Mouse (Mus musculus): ENCODE results near the gene Nt5dc1.
"Not testable (repeated sequence)": the region's sequence is repeated elsewhere in the genome, so short reads cannot be mapped to it uniquely, and the experiment has no call there.

Gene Nt5dc1

GRCm38 (mm10) chr10:34418204-34418756 is at the start of gene Nt5dc1:
TSS of gene Nt5dc1 (minus strand) at chr10:34418552.
- DNase-seq (ENCODE audit: low read depth, low spot score), result peak; percentile 90

- no peak for DNase-seq (ENCODE audit: low read depth, low spot score)
These were observed 46.0 kb upstream of the Nt5dc1 start for GRCm38 (mm10) chr10:34464321-34464720.

GRCm38 (mm10) chr10:34461451-34461850 is 43.1 kb upstream of the Nt5dc1 start:
- no peak for DNase-seq (ENCODE audit: low read depth, low spot score)

- no peak for DNase-seq (ENCODE audit: low read depth, low spot score)
These were observed 31.1 kb upstream of the Nt5dc1 start for GRCm38 (mm10) chr10:34449469-34449868.

GRCm38 (mm10) chr10:34434191-34434590 is 15.8 kb upstream of the Nt5dc1 start:
- DNase-seq (ENCODE audit: low read depth, low spot score), result not testable (repeated sequence)

- no peak for DNase-seq (ENCODE audit: low read depth, low spot score)
These were observed 13.4 kb upstream of the Nt5dc1 start for GRCm38 (mm10) chr10:34431783-34432182.

- not testable (repeated sequence) for DNase-seq (ENCODE audit: low read depth, low spot score)
These were observed 442 bp upstream of the Nt5dc1 start for GRCm38 (mm10) chr10:34418794-34419193.

GRCm38 (mm10) chr10:34399267-34399666 is 19.1 kb downstream of the Nt5dc1 start:
- no peak for DNase-seq (ENCODE audit: low read depth, low spot score)

- DNase-seq (ENCODE audit: low read depth, low spot score), result no peak
These were observed 21.4 kb downstream of the Nt5dc1 start for GRCm38 (mm10) chr10:34396959-34397358.

- DNase-seq (ENCODE audit: low read depth, low spot score), result no peak
These were observed 28.7 kb downstream of the Nt5dc1 start, which contains the start of gene Col10a1 for GRCm38 (mm10) chr10:34389681-34390080. TSS of gene Col10a1 (plus strand) at chr10:34389981.

- DNase-seq (ENCODE audit: low read depth, low spot score), result no peak
These were observed 32.7 kb downstream of the Nt5dc1 start for GRCm38 (mm10) chr10:34385636-34386035.

GRCm38 (mm10) chr10:34373332-34373731 is 45.0 kb downstream of the Nt5dc1 start:
- no peak for DNase-seq (ENCODE audit: low read depth, low spot score)

- no peak for DNase-seq (ENCODE audit: low read depth, low spot score)
These were observed 50.2 kb downstream of the Nt5dc1 start for GRCm38 (mm10) chr10:34368138-34368537.

- no peak for DNase-seq (ENCODE audit: low read depth, low spot score)
These were observed 54.6 kb downstream of the Nt5dc1 start for GRCm38 (mm10) chr10:34363756-34364155.

- no peak for DNase-seq (ENCODE audit: low read depth, low spot score)
These were observed 60.1 kb downstream of the Nt5dc1 start for GRCm38 (mm10) chr10:34358263-34358662.

- DNase-seq (ENCODE audit: low read depth, low spot score), result no peak
These were observed 66.2 kb downstream of the Nt5dc1 start for GRCm38 (mm10) chr10:34352166-34352565.

- no peak for DNase-seq (ENCODE audit: low read depth, low spot score)
These were observed 76.5 kb downstream of the Nt5dc1 start for GRCm38 (mm10) chr10:34341886-34342285.

- no peak for DNase-seq (ENCODE audit: low read depth, low spot score)
These were observed 77.3 kb downstream of the Nt5dc1 start for GRCm38 (mm10) chr10:34341014-34341413.

GRCm38 (mm10) chr10:34328310-34328709 is 90.0 kb downstream of the Nt5dc1 start:
- DNase-seq (ENCODE audit: low read depth, low spot score), result no peak

GRCm38 (mm10) chr10:34327144-34327543 is 91.2 kb downstream of the Nt5dc1 start:
- no peak for DNase-seq (ENCODE audit: low read depth, low spot score)

GRCm38 (mm10) chr10:34326701-34327100 is 91.7 kb downstream of the Nt5dc1 start:
- no peak for DNase-seq (ENCODE audit: low read depth, low spot score)

GRCm38 (mm10) chr10:34320809-34321208 is 97.5 kb downstream of the Nt5dc1 start:
- DNase-seq (ENCODE audit: low read depth, low spot score), result no peak

GRCm38 (mm10) chr10:34317217-34317606 is 101.1 kb downstream of the Nt5dc1 start:
- DNase-seq (ENCODE audit: low read depth, low spot score), result no peak
